Mouse (Mus musculus): ENCODE results near the gene Tle4.

Tle4 gene

GRCm38 (mm10) chr19:14519186-14519585 lies 78.7 kb downstream of the Tle4 start:
- DNase-seq (ENCODE audit: low spot score): no peak

GRCm38 (mm10) chr19:14518438-14519044 lies 79.3 kb downstream of the Tle4 start:
- DNase-seq (ENCODE audit: low spot score): no peak

- DNase-seq (ENCODE audit: low spot score): no peak
These were observed 81.4 kb downstream of the Tle4 start for GRCm38 (mm10) chr19:14516420-14516819.

- DNase-seq (ENCODE audit: low spot score): no peak
These were observed 89.0 kb downstream of the Tle4 start for GRCm38 (mm10) chr19:14508819-14509218.

GRCm38 (mm10) chr19:14507911-14508310 lies 89.9 kb downstream of the Tle4 start:
- DNase-seq (ENCODE audit: low spot score): no peak

- DNase-seq (ENCODE audit: low spot score): no peak
These were observed 90.8 kb downstream of the Tle4 start for GRCm38 (mm10) chr19:14506875-14507670.

- no peak for DNase-seq (ENCODE audit: low spot score)
These were observed 91.8 kb downstream of the Tle4 start for GRCm38 (mm10) chr19:14505885-14506548.

- DNase-seq (ENCODE audit: low spot score): no peak
These were observed 92.5 kb downstream of the Tle4 start for GRCm38 (mm10) chr19:14505401-14505800.

GRCm38 (mm10) chr19:14503862-14504261 lies 94.0 kb downstream of the Tle4 start:
- DNase-seq (ENCODE audit: low spot score): no peak

GRCm38 (mm10) chr19:14502234-14502633 lies 95.6 kb downstream of the Tle4 start:
- no peak for DNase-seq (ENCODE audit: low spot score)

- no peak for DNase-seq (ENCODE audit: low spot score)
These were observed 97.9 kb downstream of the Tle4 start for GRCm38 (mm10) chr19:14499835-14500425.

- no peak for DNase-seq (ENCODE audit: low spot score)
These were observed 104.8 kb downstream of the Tle4 start for GRCm38 (mm10) chr19:14493047-14493446.

- DNase-seq (ENCODE audit: low spot score): no peak
These were observed 110.7 kb downstream of the Tle4 start for GRCm38 (mm10) chr19:14487180-14487579.

- no peak for DNase-seq (ENCODE audit: low spot score)
These were observed 112.7 kb downstream of the Tle4 start for GRCm38 (mm10) chr19:14485176-14485575.

GRCm38 (mm10) chr19:14482562-14483138 lies 115.2 kb downstream of the Tle4 start:
- DNase-seq (ENCODE audit: low spot score): no peak

- no peak for DNase-seq (ENCODE audit: low spot score)
These were observed 115.9 kb downstream of the Tle4 start for GRCm38 (mm10) chr19:14481796-14482561.

GRCm38 (mm10) chr19:14479711-14480110 lies 118.1 kb downstream of the Tle4 start:
- no peak for DNase-seq (ENCODE audit: low spot score)

- DNase-seq (ENCODE audit: low spot score): no peak
These were observed 128.5 kb downstream of the Tle4 start for GRCm38 (mm10) chr19:14469325-14469724.

- no peak for DNase-seq (ENCODE audit: low spot score)
These were observed 129.1 kb downstream of the Tle4 start for GRCm38 (mm10) chr19:14468733-14469132.

GRCm38 (mm10) chr19:14466020-14466419 lies 131.8 kb downstream of the Tle4 start:
- no peak for DNase-seq (ENCODE audit: low spot score)

- no peak for DNase-seq (ENCODE audit: low spot score)
These were observed 134.4 kb downstream of the Tle4 start for GRCm38 (mm10) chr19:14463281-14464079.
